Mouse (Mus musculus): ENCODE measurements around the gene Tbc1d4.

DNA sequence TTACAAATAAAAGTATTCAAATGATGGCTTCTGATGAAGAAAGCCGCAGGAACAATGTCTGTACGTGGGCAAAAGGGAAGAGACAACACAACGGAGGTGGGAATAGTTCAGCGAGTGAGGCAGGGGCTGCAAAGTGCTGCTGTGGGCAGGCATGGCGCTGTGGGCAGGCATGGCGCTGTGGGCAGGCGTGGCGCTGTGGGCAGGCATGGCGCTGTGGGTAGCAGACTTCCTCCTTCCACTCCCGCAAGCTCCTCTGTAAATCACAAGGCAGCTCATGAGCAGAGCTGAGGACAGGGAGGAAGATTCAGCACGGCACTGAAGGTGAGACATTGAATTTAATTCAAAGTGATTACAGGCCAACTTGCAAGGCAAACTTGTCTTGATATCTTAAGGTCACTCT lies 93.0 kb downstream of the Tbc1d4 start:
- TF ChIP-seq POLR2A (IDR thresholded peaks at IDR 0.05; ENCODE audit: insufficient read length, low read depth) (no peak), REST (IDR thresholded peaks at IDR 0.05; ENCODE audit: insufficient read depth, insufficient read length) (no peak), MAX (IDR thresholded peaks at IDR 0.05; ENCODE audit: low read depth) (no peak), TCF12 (IDR thresholded peaks at IDR 0.05; ENCODE audit: insufficient read depth, poor library complexity, severe bottlenecking) (no peak), POLR2AphosphoS2 (IDR thresholded peaks at IDR 0.05; ENCODE audit: insufficient read length, low read depth) (no peak)

Measured in myocyte (in vitro differentiated cells).